Mouse (Mus musculus) bone marrow macrophage, adult 2 months (primary cell): ENCODE data around the gene Stat5a. TPM values are rescaled to one million over a fixed set of nuclear protein-coding genes. Genes with fewer than 3 reads are reported as not detected.

Source experiments
- H3K27ac ChIP-seq: 2 replicates; pipeline ENCODE4 v1.5.1; 2012; ENCODE audit warnings: low read depth, low read length; ENCODE audit not compliant: insufficient read depth
- H3K4me1 ChIP-seq: 2 replicates; pipeline ENCODE4 v1.6.1; 2012; ENCODE audit warnings: low read length; ENCODE audit not compliant: control insufficient read depth, insufficient read depth
- H3K4me3 ChIP-seq: 2 replicates; pipeline ENCODE4 v1.5.1; 2012; ENCODE audit warnings: mild to moderate bottlenecking, low read length, moderate library complexity; ENCODE audit not compliant: insufficient read depth
- CTCF ChIP-seq: IDR thresholded peaks from 2 replicates; pipeline ENCODE4 v1.5.1; 2012; ENCODE audit warnings: low read depth, mild to moderate bottlenecking, low read length, moderate library complexity
- POLR2A ChIP-seq: IDR thresholded peaks from 2 replicates; pipeline ENCODE4 v1.6.1; 2012; ENCODE audit warnings: mild to moderate bottlenecking, low read depth, low read length, borderline replicate concordance
- polyA plus RNA-seq: library from polyadenylated mRNA; stranded (reverse); fragments of >200 nt; gene quantifications from 2 replicates; pipeline ENCODE4 v1.2.4, GENCODE M21; 2012; ENCODE audit not compliant: missing spikeins, insufficient read depth, insufficient read length

The Stat5a gene
- polyA plus RNA-seq, 1 experiment = 20.7 TPM

- H3K27ac ChIP-seq = no peak overlapping the region
- TF ChIP-seq POLR2A (no peak), CTCF (no peak)
- peaks cover 19% of the 10 kb centered on the region for H3K4me1 ChIP-seq
- no peak overlapping the region for H3K4me3 ChIP-seq
Measured at GRCm38 (mm10) chr11:100906885-100907284, 47.7 kb downstream of the Stat5a start.

- Histone ChIP-seq H3K4me3 (no peak overlapping the region), H3K27ac (peak overlapping the region; percentile 69), H3K4me1 (peaks cover 25% of the 10 kb centered on the region)
- no peak for TF ChIP-seq POLR2A
- no peak for TF ChIP-seq CTCF
Measured at GRCm38 (mm10) chr11:100908112-100908511, 49.0 kb downstream of the Stat5a start.

GRCm38 (mm10) chr11:100908567-100908966, 49.4 kb downstream of the Stat5a start:
- TF ChIP-seq POLR2A = no peak
- no peak for TF ChIP-seq CTCF
- H3K27ac ChIP-seq = peak overlapping the region; percentile 69
- no peak overlapping the region for H3K4me3 ChIP-seq
- peaks cover 29% of the 10 kb centered on the region for H3K4me1 ChIP-seq

- H3K27ac ChIP-seq = no peak overlapping the region
- no peak for TF ChIP-seq POLR2A
- TF ChIP-seq CTCF = no peak
- no peak overlapping the region for H3K4me3 ChIP-seq
- H3K4me1 ChIP-seq = peaks cover 25% of the 10 kb centered on the region
Measured at GRCm38 (mm10) chr11:100912401-100913155, 53.4 kb downstream of the Stat5a start.

GRCm38 (mm10) chr11:100914415-100914814, 55.3 kb downstream of the Stat5a start:
- TF ChIP-seq POLR2A (no peak), CTCF (no peak)
- H3K4me3 ChIP-seq = no peak overlapping the region
- H3K4me1 ChIP-seq = peaks cover 10% of the 10 kb centered on the region
- no peak overlapping the region for H3K27ac ChIP-seq

- H3K4me1 ChIP-seq = peaks cover 10% of the 10 kb centered on the region
Measured at GRCm38 (mm10) chr11:100915063-100915462, 55.9 kb downstream of the Stat5a start.

GRCm38 (mm10) chr11:100916432-100916971, 57.4 kb downstream of the Stat5a start:
- Histone ChIP-seq H3K4me1 (peaks cover 10% of the 10 kb centered on the region), H3K4me3 (no peak overlapping the region), H3K27ac (no peak overlapping the region)
- TF ChIP-seq POLR2A = no peak

More at GRCm38 (mm10) chr11:100915063-100915462, 55.9 kb downstream of the Stat5a start:
- Histone ChIP-seq H3K27ac (no peak overlapping the region), H3K4me3 (no peak overlapping the region)
- no peak for TF ChIP-seq POLR2A
- TF ChIP-seq CTCF = no peak

GRCm38 (mm10) chr11:100918007-100918406, 58.9 kb downstream of the Stat5a start:
- no peak overlapping the region for H3K27ac ChIP-seq
- no peak overlapping the region for H3K4me3 ChIP-seq
- H3K4me1 ChIP-seq = peaks cover 4% of the 10 kb centered on the region
- TF ChIP-seq CTCF (no peak), POLR2A (no peak)

- Histone ChIP-seq H3K4me3 (no peak overlapping the region), H3K27ac (no peak overlapping the region), H3K4me1 (no peaks in the 10 kb centered on the region; the same call in 1 of the 2 replicates)
- TF ChIP-seq CTCF (no peak), POLR2A (no peak)
Measured at GRCm38 (mm10) chr11:100920887-100921624, 61.9 kb downstream of the Stat5a start.

- Histone ChIP-seq H3K27ac (no peak overlapping the region), H3K4me3 (no peak overlapping the region), H3K4me1 (peaks cover 9% of the 10 kb centered on the region; the same call in 1 of the 2 replicates)
- TF ChIP-seq POLR2A = no peak
- TF ChIP-seq CTCF = no peak
Measured at GRCm38 (mm10) chr11:100924386-100924919, 65.3 kb downstream of the Stat5a start.
